Mouse (Mus musculus) midbrain, embryonic 14.5 days (tissue): Measurements from ENCODE around the gene Coa3. TPM values are rescaled to one million over a fixed set of nuclear protein-coding genes. Genes with fewer than 3 reads are reported as not detected.

Source experiments
- ATAC-seq: fragments of 200-750 bp; cut with Nextera tagmentation; 2 replicates; pipeline ENCODE4 v1.8.0; 2017; ENCODE audit warnings: moderate number of reproducible peaks, moderate library complexity; ENCODE audit not compliant: low FRiP score, low TSS enrichment
- DNase-seq: peaks from one replicate; pipeline ENCODE4 v3.0.0-alpha.2; 2015
- H3K27ac ChIP-seq: fragments of 300-500 bp; sonication (generic); replicated peaks from 2 replicates; pipeline ENCODE4 v1.5.1; 2014; ENCODE audit warnings: mild to moderate bottlenecking, low read depth, low read length, moderate library complexity
- H3K27me3 ChIP-seq: fragments of 300-500 bp; sonication (generic); 2 replicates; pipeline ENCODE4 v1.6.1; 2014; ENCODE audit warnings: low read length, control low read depth, mixed read lengths; ENCODE audit not compliant: control insufficient read depth, insufficient read depth
- H3K36me3 ChIP-seq: fragments of 300-500 bp; sonication (generic); 2 replicates; pipeline ENCODE4 v1.6.1; 2014; ENCODE audit warnings: low read length, control low read depth; ENCODE audit not compliant: control insufficient read depth, insufficient read depth
- H3K4me1 ChIP-seq: fragments of 300-500 bp; sonication (generic); 2 replicates; pipeline ENCODE4 v1.6.1; 2014; ENCODE audit warnings: mild to moderate bottlenecking, antibody characterized with exemption, low read length, control low read depth; ENCODE audit not compliant: control insufficient read depth, insufficient read depth
- H3K4me2 ChIP-seq: fragments of 300-500 bp; sonication (generic); 2 replicates; pipeline ENCODE4 v1.6.1; 2014; ENCODE audit warnings: mild to moderate bottlenecking, low read length, moderate library complexity
- H3K4me3 ChIP-seq: fragments of 300-500 bp; sonication (generic); replicated peaks from 2 replicates; pipeline ENCODE4 v1.5.1; 2014; ENCODE audit warnings: low read depth, low read length
- H3K9ac ChIP-seq: fragments of 300-500 bp; sonication (generic); replicated peaks from 2 replicates; pipeline ENCODE4 v1.6.1; 2014; ENCODE audit warnings: mild to moderate bottlenecking, low read length, moderate library complexity
- H3K9me3 ChIP-seq: fragments of 300-500 bp; sonication (generic); 2 replicates; pipeline ENCODE4 v1.6.1; 2016; ENCODE audit warnings: low read length, control low read depth, mixed read lengths; ENCODE audit not compliant: control insufficient read depth
- WGBS: fragments of 180-500 bp; shearing (Covaris S2); extraction: QIAGEN DNeasy Blood & Tissue Kit; methylation state at CpG from one replicate; pipeline ENCODE4 v1.1.7; 2014; 5-methylcytosine and 5-hydroxymethylcytosine counted together
- polyA plus RNA-seq: library from polyadenylated mRNA; unstranded; fragments of >200 nt; fragmentation: Nextera tagmentation; extraction: Ambion mirVana; gene quantifications from 2 replicates; pipeline ENCODE4 v1.2.1, GENCODE M21; 2014

The Coa3 gene
- polyA plus RNA-seq, 1 experiment from 2014 or later = 221 TPM

DNA sequence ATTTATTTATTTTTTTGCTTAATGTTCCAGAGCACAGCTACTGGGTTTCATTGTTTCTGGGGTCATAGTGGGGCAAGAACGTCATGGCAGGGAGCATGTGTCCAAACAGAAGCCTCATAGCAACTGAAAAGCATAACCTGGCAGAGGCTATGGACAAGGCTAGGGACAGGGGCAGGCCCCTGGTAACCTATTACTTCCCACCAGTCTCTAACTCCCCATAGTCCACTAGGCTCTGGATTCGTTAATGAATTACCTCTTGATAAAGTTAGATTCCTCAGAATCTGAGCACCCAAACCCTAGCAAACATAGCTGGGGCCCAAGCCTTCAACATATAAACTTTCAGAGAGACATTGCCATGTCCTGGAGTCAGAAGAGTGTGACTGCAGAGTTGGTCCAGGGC lies 27.9 kb downstream of the Coa3 start:
- ATAC-seq = no peak
- WGBS = 89% methylated on average over 2 of the region's 2 CpGs

DNA sequence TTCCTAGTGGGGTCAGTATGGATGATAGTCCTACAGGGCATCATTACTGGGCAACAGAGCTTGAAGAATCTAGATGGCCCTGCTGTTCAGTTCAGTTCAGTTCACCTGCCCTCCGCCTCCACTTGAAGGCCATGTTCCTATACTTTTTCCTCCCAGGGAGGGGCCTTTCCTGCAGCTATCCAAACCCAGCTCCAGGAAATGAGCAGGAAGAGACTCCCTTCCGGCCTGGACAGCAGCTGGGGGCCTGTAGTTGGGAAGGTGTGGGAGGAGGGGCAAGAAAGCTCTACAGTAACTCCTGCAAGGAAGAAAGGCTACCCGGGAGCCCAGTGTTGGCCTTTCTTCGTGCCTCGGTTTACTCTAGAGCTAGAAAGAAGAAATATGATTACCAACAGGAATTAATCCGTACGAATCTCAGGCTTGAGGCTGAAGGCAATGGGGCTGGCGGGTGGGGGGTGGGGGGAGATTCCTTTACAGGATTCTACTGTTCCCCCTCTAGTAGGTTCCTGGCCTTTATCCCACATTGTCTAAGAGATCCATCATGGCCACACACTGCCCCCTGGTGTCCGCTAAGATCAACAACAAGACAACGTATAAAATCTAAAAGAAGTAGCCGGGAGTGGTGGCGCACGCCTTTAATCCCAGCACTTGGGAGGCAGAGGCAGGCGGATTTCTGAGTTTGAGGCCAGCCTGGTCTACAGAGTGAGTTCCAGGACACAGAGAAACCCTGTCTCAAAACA lies 30.5 kb downstream of the Coa3 start:
- ATAC-seq (no peak), DNase-seq (peak; percentile 73)
- H3K9ac ChIP-seq = no peak overlapping the region
- peaks cover 9% of the 10 kb centered on the region; the same call in 1 of the 2 replicates for H3K27me3 ChIP-seq
- peaks cover 6% of the 10 kb centered on the region; the same call in 1 of the 2 replicates for H3K4me1 ChIP-seq
- H3K9me3 ChIP-seq = no peaks in the 10 kb centered on the region
- no peak overlapping the region for H3K4me2 ChIP-seq
- H3K36me3 ChIP-seq = no peaks in the 10 kb centered on the region
- 42% methylated on average over 14 of the region's 14 CpGs for WGBS
- H3K4me3 ChIP-seq = no peak overlapping the region
- H3K27ac ChIP-seq = no peak overlapping the region

More for the DNA sequence above, 27.9 kb downstream of the Coa3 start:
- no peak overlapping the region for H3K4me2 ChIP-seq
- no peak overlapping the region for H3K4me3 ChIP-seq
- H3K27me3 ChIP-seq = no peaks in the 10 kb centered on the region
- H3K9me3 ChIP-seq = no peaks in the 10 kb centered on the region
- H3K4me1 ChIP-seq = peaks cover 14% of the 10 kb centered on the region; the same call in 1 of the 2 replicates
- no peak overlapping the region for H3K27ac ChIP-seq
- DNase-seq = no peak
- no peak overlapping the region for H3K9ac ChIP-seq
- no peaks in the 10 kb centered on the region for H3K36me3 ChIP-seq

DNA sequence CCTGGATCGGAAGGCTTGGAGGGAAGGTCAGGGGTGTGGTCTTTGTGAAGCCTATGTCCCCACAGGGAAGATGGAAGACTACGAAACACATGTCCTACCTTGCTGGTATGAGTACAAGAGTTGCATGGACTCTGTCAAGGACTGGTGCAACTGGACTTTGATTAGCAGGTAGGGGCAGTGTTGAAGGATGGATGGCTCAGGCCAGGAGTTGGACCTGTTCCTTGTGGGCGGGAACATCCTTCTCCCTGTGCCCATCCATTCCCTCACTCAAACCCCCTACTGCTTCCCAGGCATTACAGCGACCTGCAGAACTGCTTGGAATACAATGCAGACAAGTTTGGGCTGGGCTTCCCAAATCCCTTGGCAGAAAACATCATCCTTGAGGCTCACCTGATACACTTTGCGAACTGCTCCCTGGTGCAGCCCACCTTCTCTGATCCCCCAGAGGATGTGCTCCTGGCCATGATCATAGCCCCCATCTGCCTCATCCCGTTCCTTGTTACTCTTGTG lies 31.3 kb downstream of the Coa3 start:
- Histone ChIP-seq H3K4me2 (0 out of 2 replicates have a peak overlapping the region, but pooled peaks have one; percentile 1), H3K9me3 (no peaks in the 10 kb centered on the region), H3K27ac (no peak overlapping the region), H3K27me3 (peaks cover 9% of the 10 kb centered on the region; the same call in 1 of the 2 replicates), H3K4me3 (no peak overlapping the region), H3K4me1 (0 out of 2 replicates have a peak, but pooled peaks cover 1% of the 10 kb centered on the region), H3K36me3 (no peaks in the 10 kb centered on the region), H3K9ac (no peak overlapping the region)
- ATAC-seq = no peak
- DNase-seq = no peak
- 88% methylated on average over 6 of the region's 6 CpGs for WGBS

DNA sequence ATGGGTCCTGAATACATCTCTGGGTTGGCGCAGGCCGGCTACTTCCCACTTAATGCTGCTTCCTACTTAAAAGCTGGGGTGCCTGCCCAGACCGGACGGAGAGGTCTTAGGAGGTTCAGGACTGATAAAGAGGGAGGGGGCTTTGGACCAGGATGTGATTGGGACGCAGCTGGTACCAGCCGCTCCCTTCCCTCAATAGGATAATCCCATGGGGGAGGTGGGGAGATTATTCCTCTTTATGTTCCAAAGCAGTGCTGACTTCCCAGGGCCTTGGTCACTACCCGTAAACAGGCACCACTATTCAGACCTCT lies 32.3 kb downstream of the Coa3 start:
- Histone ChIP-seq H3K36me3 (no peaks in the 10 kb centered on the region), H3K27me3 (peaks cover 9% of the 10 kb centered on the region; the same call in 1 of the 2 replicates), H3K4me3 (peak overlapping the region; percentile 57), H3K4me2 (peak overlapping the region; percentile 97), H3K9me3 (no peaks in the 10 kb centered on the region), H3K4me1 (no peaks in the 10 kb centered on the region), H3K9ac (peak overlapping the region; percentile 66), H3K27ac (peak overlapping the region; percentile 4; the same call in 1 of the 2 replicates)
- ATAC-seq (no peak), DNase-seq (no peak)
- 3% methylated on average over 7 of the region's 7 CpGs for WGBS

DNA sequence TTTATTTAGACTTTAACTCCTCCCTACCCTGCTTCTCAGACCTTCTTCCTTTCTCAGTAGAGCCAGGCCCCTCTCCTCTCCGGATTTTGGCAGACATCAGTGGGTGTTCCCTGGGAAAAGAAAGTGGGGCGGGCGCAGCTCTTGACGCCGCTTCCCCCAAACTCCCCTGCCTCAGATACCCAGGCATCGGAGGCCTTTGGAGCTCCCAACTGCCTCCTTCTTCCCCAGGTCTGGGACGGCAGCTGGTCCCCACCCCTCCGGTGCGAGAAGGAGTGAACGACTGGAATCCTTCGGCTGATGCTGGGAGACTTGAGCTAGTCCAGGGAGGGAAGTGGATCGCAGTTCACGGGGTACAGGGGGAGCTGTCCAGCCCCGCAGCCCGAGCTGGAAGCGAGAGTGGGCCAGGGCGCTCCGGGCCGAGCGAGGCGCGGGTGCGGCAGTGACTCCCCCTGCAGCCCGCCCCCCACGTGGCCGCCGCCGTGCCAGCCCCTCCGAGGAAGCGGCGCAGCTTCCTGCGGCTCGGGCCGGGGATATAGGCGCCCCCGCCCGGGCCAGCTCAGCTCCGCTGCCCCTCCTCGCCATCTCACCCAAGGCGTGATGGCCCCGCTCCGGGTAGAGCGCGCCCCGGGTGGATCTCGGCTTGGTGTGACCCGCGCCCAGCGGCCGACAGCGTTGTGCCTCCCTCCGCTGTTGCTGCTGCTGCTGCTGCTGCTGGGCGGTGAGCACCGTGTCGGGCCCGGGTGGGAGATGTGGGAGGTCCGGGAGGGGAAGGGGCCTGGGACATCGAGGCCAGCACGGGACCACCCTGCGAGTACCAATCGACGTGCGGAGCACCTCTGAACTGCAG lies 32.8 kb downstream of the Coa3 start, which contains the start of gene Ramp2:
Gene Ramp2, plus strand, starts transcription at position 174 of the 847 bp plus-strand sequence.
- H3K4me1 ChIP-seq = no peaks in the 10 kb centered on the region
- no peaks in the 10 kb centered on the region for H3K9me3 ChIP-seq
- ATAC-seq = peak; percentile 37; the same call in 1 of the 2 replicates
- WGBS = under 1% methylated on average over 55 of the region's 63 CpGs
- H3K36me3 ChIP-seq = no peaks in the 10 kb centered on the region
- H3K27me3 ChIP-seq = peaks cover 9% of the 10 kb centered on the region; the same call in 1 of the 2 replicates
- H3K27ac ChIP-seq = peak within 1 kb of the TSS; percentile 4; the same call in 1 of the 2 replicates
- H3K4me2 ChIP-seq = peak within 1 kb of the TSS; percentile 97
- peak within 1 kb of the TSS; percentile 57 for H3K4me3 ChIP-seq
- peak; percentile 61 for DNase-seq
- peak within 1 kb of the TSS; percentile 66 for H3K9ac ChIP-seq

DNA sequence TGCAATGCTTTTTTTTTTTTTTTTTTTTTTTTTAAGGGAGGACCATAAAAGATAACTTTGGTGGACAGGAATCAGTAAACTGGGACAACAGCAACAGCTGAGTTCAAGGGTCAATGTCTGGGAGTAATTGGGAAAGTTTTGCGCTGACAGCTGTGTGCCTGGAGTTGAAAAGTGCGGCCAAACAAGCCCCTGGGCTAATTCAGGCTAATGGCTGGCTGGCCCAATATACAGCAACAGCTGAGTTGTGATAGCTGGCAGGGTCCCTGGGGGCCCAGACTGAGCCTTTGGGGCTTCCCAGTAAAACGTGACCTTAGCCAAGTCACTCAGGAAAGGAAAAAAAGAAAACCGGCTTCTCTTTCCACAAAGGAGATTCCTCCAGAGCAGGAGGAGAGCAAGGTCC lies 33.8 kb downstream of the Coa3 start:
- DNase-seq (no peak), ATAC-seq (no peak)
- no peak overlapping the region for H3K4me2 ChIP-seq
- H3K4me3 ChIP-seq = no peak overlapping the region
- H3K36me3 ChIP-seq = no peaks in the 10 kb centered on the region
- H3K27ac ChIP-seq = no peak overlapping the region
- no peaks in the 10 kb centered on the region for H3K9me3 ChIP-seq
- H3K4me1 ChIP-seq = no peaks in the 10 kb centered on the region
- H3K27me3 ChIP-seq = peaks cover 9% of the 10 kb centered on the region; the same call in 1 of the 2 replicates
- WGBS = 51% methylated on average over 4 of the region's 4 CpGs
- H3K9ac ChIP-seq = no peak overlapping the region

DNA sequence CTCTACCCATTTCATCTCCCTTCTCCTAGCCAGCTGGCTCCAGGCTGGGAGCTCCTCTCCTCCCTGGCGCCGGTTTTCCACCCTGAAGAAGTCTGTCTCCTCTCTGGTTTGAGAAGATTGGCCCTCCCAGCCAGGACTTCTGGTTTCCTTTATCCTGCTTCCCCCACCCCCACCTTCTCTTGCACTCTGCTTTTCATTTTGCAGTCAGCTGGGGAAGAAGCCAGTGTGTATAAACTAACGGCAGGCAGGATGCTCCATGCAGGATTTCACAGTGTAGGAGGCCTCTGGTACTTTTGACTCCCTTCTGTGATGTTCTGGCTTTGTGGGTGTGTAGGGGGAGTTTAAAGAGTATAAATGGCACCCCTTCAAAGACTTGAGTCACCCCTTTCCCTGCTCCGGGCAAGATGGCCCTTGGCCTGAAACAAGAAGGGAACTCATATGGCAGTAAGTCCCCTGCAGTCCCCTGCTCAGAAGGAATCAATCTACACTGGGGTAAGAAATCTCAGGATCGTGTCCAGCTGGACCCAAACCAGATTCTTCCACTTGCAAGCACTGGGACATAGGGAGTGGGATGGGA lies 40.8 kb downstream of the Coa3 start:
- Histone ChIP-seq H3K36me3 (no peaks in the 10 kb centered on the region), H3K27me3 (no peaks in the 10 kb centered on the region), H3K27ac (no peak overlapping the region), H3K4me1 (no peaks in the 10 kb centered on the region), H3K9ac (no peak overlapping the region), H3K4me2 (no peak overlapping the region), H3K9me3 (no peaks in the 10 kb centered on the region), H3K4me3 (no peak overlapping the region)
- DNase-seq (no peak), ATAC-seq (no peak)
- WGBS = 49% methylated on average over 5 of the region's 5 CpGs

DNA sequence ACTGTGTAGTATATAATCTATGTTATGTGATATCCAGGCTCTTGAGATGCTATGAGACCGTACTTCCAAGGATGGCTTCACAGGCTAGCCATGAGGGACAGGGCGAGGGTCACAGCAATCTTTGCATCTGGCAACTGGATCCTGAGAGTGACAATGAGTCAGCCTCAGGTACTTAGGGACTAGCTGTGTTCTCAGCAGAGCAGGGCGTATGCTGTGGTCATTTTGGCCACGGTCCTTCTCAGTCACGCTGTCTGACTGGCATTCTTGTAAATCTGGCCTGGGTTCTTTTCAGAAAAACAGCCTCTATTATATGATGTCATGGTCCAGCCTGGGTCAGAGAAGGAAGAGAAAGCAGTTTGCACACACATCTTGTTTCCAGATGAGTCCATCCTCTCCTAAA lies 42.1 kb downstream of the Coa3 start:
- no peak for ATAC-seq
- H3K27ac ChIP-seq = no peak overlapping the region
- no peak overlapping the region for H3K9ac ChIP-seq
- H3K4me2 ChIP-seq = no peak overlapping the region
- no peak overlapping the region for H3K4me3 ChIP-seq
- H3K27me3 ChIP-seq = no peaks in the 10 kb centered on the region
- WGBS = 89% methylated on average over 5 of the region's 5 CpGs
- H3K4me1 ChIP-seq = no peaks in the 10 kb centered on the region
- H3K36me3 ChIP-seq = no peaks in the 10 kb centered on the region
- DNase-seq = no peak
- no peaks in the 10 kb centered on the region for H3K9me3 ChIP-seq
